Mouse (Mus musculus): Measurements from ENCODE around the gene Shroom3.

Gene Shroom3

DNA sequence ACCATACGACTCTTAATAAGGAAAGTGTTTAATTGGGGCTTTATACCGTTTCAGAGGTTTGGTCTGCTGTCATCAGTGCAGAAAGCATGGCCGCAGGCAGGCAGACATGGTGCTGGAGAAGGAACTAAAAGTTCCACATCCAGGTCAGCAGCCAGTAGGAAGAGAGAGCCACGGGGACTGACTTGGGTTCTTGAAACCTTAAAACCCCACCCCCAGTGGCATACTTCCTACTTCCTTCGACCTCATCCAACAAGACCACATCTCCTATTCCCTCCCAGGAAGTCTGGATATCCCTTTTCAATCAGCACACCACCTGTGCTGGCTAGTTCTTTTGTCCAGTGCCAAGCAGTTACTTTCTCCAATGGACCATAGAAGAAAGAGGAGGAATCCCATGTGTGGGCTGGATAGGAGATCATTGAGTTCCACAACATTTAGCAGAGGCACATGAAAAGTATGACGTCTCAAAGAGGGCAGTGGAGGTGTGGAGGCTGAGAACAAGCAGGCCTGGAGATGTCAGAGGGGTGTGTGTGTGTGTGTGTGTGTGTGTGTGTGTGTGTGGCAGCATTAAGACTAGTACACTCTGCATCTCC, 76.0 kb downstream of the Shroom3 start:
- no peak for DNase-seq

DNA sequence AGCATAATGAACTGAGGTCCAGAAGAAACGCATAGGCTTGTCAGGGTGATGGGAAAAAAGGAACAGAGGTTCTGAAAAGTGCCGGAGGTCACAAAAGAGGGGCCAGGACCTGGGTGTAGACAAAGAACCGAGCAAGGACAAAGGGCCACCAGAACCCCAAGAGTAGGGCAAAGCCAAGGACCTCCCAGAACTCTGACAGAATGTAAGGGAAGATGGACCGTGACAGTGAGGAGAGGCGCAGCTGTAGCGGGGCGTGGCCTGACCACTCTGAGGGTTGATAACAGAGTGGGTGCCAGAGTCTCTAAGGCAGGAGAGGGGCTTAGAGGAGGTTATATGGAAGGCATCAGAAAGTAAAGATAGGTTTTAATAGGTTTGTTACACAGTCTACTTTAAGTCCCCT, 77.3 kb downstream of the Shroom3 start:
- no peak for DNase-seq

DNA sequence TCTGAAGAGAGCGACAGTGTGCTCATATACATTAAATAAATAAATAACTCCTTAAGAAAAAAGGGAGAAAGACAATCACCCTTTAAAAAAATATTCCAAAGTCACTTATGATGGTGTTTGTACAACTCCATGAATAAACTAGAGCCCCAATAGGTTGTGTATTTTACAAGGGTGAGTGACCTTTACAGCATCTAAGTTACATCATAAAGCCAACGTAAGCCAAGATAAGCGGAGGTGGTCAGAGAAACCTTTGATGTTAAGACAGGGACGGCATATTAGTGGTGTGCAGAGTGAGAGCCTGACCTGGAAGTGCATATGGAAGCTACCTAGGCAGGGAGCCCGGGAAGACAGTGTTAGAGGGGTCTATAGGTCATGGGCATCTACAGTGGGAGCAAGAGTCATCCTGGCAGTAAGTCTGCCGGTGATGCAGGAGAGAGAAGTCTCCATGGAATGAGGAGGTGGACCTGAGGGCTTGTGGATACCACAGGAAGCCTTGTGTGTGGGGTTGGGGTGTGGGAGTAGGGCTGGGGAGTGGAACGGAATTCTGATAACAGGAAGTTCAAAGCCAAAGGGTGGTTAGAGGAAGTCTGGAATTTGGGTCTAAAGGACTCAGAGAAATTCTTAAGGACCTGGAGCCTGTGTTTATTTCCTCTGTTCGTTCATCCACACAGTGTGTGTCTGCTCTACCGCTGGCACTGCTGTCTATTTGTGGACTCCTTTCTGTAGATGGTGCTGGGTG, 78.5 kb downstream of the Shroom3 start:
- no peak for DNase-seq

DNA sequence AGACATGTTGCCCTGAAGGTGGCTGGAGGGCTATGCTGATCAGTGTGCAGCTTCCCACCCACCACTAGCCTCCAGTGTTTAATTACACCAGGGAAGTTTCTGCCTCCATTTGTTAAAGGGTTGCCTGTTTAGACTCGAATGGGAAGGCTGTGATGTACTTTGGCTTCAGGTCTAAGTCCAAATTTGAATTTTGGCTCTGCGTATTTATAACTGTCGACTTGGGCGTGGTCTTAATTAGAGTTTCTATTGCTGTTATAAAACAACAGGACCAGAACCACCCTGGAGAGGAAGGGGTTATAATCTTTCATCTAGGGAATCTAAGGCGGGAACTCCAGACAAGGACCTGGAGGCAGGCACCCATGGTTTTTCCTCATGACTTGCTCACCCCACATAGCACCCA, 79.2 kb downstream of the Shroom3 start:
- no peak for DNase-seq

DNA sequence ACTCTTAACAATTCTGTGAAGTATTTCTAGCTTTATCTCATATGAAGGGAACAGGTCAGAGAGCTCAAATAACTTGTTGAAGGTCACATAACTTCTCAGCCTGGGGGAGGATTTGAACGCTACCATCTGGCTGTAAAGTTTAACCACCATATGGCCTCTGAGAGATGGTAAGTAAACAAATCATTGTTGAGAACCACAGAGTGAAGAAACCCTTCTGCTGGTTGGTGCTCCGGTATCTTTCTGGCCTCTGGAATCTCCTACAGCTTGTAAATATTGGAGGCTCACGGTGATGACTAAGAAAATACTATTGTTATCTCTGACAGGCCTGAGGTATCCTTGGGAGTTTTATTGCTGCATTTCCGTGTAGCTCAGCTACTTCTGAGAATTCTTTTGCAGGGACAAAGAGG, 80.3 kb downstream of the Shroom3 start:
- no peak for DNase-seq

DNA sequence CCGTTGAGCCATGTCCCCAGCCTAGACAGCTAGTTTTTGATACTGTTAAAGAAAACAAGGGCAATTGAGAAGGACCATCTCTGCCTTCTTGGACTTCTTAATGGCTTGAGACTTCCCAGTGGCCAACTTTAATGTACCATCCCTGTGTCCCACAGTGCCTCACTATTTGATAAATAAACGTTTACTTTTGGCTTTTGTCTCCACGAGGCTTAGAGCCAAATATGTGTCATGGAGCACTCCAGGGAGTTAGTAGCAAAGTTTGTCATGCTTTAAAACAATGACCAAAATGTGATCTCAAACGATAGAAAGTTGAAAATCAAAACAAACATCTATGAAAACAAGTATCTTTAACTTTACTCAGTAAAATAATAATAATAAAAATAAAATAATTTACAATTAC, 83.1 kb downstream of the Shroom3 start:
- DNase-seq: no peak

DNA sequence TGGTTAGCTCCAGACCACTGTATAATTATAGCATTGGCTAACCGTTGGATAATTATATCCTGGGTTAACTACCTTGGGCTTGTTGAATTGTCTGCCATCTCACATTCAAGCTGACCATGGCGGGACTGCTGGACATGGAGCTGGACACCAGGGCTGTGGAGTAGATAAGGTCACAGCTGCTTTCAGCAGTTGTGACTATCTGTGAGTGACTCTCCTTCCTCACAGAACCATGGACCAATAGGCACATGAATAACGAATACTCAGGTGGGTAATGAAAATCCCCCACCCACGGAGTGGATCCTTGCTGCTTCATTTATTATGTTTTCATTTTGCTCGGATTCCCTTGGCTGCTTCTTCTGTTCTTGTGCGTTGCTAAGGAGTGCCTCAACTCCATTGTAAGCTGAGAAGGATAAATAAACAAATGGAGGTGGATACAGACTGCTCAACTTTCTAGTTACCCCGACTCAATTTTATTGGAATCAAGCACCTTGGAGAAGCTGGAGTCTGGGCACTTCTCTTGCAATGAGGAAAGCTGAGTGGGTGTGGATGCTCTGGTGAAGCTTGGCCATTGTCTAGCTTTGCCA, 84.1 kb downstream of the Shroom3 start:
- DNase-seq: no peak

DNA sequence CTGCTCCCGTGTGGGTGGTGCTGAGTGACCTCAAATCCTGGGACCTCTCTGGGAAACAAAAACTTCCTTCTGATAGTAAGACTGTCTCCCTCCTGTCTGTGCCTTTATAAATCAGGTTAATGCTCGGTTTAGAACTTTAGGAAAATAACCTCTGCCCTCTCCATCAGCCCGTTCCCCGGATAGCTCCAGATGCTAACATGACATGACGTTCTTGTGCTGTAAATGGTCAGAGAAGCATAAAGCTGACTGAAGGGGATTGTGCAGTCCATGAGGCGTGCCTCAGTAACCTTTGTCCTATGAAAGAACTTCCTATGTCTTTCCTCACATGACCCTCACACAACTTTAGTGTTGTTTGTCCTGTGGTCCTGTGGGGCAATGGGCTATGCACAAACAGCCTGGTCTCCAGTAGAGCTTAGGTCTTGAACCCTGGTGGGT, 84.6 kb downstream of the Shroom3 start:
- no peak for DNase-seq

DNA sequence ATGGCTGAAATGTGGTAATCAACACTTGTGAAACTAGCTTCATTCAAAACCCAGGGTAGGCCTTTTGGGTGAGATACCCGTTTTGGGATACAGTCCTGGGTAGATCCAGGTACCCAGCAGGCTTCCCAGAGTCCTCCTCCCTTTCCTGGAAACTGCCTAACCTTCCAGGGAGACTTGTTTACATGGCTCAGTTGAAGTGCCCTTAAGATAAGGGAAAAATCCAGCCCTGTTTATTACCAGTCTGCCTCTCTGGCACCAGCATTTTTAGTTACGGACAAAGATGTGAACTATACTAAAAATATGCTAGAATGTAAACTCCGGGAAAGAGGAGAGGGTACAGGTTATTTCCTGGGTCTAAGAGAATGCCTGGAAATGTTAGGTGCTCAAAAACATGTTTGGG, 90.6 kb downstream of the Shroom3 start:
- no peak for DNase-seq

DNA sequence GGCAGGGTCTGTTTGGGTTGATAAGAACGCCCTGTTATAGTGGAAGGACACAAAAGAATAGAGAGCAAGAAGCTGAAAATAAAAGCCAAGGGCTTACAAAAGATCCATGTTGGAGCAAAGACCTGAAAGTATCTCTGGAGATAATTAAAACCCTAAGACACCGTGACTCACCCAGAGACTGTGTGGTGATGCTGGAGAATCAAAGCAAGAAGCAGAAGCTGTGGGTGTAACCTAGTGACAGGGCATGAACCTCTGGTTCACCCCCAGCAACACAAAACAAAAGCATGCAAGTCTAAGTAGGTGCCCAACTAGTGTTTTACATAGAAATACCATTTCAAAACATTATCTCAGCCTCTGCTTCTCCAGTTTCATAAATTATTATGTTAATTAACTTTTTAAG, 91.2 kb downstream of the Shroom3 start:
- DNase-seq: no peak

DNA sequence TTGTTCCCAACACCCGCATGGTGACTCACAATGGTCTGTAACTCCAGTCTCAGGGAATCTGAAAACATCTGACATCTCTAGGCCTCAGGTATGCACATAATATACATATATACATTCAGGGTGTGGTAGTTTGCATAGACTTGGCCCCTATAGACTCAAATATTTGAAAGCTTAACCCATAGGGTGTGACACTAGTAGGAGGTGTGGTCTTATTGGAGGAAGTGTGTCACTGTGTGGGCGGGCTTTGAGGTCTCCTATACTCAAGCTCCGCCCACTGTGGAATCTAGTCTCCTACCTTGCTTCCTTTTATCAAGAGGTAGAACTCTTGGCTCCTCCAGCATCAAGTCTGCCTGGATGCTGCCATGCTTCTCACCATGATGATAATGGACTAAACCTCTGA, 91.7 kb downstream of the Shroom3 start:
- no peak for DNase-seq

DNA sequence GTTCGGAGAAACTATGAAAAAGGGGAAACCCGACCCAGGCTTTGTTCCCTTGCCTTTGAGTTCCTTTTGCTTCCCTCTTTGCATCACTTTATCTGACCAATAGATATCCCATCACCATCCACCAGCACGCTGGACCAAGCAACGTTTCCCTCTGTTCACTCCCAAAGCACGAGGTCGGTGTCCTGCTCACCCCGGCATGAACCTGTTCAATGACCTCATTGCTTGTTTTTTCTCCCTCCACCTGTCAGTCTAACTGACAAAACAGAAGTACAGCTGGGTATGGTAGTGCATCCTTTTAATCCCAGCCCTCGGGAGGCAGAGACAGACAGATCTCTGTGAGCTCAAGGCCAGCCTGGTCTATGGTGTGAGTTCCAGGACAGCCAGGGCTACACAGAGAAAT, 95.2 kb downstream of the Shroom3 start:
- DNase-seq: no peak

DNA sequence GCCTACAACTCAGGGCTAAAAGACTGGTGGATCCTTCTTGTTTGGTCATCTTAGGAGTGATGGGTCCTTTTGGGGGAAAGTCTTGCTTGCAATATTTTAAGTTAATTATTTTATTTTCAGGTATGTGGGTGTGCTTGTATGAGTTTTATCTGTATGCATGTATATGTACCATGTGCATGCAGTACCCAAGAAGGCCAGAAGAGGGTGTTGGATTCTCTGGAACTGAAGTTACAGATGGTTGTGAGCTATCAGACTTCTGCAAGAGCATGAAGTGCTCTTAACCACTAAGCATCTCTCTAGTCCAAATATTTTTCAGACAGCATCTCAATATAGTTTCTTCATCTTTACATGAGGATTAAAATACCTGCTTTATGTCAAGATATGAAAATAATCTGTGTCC, 97.8 kb downstream of the Shroom3 start:
- no peak for DNase-seq

DNA sequence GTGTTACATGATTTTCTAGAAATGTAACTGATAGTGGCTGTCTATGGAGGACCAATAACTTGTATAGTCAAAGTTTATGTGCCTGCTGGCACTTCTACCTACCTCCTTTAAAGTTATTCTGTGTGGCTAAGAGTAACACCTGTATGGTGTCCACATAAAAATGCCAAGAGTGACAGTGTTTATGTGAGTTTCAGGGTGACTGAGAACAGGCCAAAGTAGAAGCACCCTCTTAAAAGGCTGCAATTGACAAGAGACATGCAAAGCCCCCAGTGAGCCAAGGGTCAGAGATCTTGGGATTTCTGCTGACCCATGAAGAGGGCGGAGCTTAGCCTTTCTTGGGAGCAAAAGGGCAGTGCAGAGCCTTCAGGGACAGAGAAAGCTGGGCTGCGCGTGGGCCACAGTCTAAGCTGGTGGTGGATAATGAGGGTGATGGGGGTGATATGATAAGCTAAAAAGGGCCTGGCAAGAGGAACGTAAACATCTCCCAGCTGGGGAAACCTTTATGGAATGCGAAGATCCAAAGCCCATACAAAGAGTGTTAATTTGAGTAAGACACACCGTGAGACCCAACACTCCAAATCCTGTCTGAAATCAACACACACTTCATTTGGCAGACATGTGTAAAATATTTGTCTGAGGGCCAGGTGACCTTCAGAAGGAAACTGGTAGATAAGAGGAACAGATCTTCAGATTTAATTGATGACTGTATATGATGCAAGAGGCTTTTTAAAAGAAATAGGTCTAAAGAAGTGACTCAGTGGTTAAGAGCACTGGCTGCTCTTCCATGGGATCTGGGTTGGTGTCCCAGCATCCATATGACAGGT, 101.0 kb downstream of the Shroom3 start:
- no peak for DNase-seq

DNA sequence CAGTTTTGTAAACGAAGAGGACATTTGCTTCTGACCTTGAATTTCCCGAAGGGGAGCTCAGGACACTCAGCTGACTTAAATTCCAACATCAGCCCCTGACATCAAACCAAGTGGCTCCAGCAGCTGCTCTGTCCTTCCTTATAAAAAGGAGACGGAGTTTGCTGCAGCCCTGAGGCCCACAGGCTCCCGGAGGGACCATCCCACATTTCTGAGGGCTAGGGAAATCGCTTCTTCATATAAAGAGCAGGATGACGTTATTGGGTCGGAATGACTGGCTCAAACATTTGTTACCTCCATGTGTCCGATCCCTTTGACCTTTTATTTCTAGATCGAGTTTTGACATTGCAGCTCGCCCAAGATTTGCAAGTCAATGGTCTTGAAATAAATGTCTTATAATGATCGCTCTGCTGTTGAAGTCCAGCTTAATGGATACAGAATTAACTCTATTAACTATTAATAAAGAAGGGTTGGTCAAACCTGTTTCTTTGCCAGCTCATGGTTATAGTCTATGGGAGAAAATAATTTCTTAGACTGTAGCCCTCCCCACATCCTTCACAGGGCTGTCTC, 102.7 kb downstream of the Shroom3 start:
- DNase-seq: no peak

DNA sequence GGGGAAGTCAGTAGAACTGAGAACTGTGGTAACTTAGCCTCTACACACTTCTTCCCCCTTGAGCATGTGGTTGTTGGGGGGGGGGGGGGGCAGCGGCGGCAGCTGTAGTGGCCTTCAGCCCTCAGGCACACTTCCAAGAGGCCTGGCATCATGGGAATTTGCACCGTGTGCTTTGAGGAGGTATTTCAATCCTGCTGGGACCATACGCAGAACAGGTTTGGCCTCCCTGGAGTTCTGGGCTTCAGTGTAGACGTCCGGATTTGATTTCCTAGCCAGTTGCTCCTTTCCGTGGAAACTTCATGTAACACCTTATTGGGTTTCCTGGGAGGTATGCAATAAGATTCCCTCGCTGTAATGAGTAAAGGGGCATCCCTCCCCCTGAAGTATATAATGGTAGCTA, 105.8 kb downstream of the Shroom3 start:
- DNase-seq: no peak

DNA sequence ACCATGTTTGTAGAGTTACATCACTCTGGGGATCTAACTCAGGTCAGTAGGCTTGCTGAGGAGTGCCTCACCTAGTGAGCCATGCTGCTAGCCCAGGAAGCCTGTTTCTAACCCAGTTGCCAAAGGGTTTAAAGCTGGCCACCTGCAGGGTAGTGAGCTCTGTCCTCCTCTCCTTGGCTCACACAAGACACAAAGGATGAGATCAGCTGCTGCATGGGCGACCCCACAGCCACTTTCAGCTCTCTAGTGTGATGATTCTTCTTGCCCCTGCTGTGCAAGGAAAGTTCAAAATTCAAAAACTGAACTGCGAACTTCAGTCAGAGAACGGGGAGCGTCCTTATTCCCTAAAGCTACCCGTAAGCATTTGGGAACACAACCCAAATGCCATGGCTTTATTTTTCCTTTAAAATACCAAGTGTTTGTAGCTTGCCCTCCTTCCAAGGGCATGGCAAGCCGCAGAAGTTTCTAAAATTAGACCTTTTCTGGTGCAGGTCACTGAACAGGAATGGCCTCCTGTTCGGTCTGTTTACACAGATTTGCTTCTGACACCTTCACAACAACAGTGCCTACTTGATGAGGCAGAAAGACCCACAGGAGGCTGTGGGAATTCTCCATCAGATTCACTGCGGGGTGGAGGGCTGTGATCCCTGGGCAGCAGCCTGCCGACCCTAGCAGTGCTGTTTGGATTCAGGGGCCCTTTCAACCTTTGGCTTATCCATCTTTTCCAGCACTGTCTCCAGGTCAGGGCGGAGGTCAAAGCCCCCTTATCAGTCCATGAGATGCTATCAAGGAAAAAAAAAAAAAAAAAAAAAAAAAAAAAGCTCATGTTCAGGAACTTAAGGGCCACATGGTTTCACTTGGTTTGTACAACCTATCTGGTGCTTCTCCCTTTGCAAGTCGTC, 113.1 kb downstream of the Shroom3 start:
- no peak for DNase-seq

DNA sequence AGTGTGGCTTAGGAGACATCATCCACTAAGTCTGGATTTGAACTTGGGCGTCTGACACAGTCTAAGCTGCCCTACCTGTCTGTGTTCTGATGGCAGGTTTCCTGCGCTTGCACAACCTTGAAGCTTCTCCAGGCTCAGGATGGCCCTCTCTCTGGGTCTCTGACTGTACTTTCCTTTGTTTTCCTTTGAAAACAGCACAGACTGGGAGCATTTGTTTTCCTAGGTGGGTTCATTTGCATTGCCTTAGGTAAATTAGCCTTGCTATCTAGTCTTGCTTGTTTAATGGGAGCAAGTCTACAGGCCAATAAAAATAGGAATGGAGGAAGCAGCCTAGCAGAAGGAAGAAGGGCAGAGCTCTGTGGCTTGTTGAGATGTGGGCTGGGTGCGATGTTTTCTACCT, 114.7 kb downstream of the Shroom3 start:
- DNase-seq: no peak

DNA sequence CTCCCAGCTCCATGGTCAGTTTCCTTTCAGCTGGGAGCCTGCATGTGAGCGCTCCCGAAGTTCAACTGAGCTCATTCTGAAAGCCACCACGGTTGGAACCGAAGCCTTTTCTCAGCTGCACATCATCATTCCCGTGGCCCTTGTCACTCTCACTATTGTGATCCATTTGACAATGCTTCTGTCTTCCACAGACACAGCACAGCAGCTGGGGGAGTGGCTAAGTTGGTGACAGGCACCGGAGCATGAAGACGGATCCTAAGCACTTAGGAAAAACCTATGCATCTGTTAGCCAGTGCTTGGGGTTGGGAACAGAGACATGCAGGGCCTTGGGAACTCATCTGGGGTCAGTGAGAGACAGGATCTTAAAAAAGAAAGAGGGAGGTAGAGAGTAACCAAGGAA, 121.1 kb downstream of the Shroom3 start:
- DNase-seq: no peak

DNA sequence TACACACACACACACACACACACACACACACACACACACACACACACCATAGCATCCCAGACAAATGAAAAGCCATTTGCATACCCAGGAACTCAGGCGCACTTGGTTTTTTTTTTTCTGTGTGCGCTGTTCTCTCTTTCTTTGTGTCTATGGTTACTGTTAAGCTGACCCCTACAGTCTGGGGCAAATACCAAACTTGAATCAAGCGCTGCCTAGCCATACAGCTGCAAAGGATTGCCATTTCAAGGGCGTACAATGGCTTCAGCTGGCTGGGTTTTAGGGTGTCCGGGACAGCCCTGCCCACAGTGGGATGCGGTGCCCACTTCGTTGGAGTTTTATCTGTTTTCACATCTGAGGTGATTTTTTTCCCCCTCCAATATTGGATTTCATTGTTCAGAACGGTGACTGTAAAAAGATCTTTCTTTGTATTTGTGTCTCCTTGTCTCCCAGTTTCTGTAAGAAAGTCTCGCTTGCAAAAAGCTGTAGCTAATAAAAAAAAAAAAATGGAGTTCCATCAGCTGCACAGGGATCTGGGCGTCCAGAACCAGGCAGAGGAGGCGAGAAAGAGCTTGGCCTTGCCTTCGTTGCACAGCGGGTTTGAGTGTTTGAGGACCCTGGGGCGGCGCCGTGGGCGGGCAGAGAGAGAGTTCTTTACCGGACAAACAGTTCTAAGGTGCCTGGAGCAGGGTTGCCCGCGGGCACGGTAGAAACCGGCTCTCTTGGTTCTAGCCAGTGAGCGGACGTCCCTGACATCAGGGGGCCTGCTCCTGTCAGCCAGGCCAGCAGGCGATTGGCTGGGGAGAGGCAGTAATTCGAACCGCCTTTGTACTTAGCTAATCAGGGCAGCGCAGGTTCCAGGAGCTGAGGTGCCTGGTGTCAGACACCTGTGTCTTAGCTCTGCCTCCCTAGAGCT, 125.5 kb downstream of the Shroom3 start:
- no peak for DNase-seq

DNA sequence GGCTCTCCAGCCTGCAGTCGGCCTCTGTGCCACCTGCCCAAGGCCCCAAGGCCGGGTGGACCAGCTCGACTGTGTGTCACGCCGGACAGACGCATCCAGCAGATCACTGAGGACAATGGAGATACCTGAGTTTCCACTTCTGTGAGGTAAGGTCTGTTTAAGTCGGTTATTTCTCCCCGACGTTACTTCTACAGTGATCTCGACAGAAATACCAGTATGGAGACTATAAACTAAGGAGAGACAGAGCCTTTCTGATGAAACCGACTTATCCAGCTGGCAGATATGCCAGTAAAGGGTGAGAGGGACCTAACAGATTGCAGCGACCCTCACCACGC, 126.1 kb downstream of the Shroom3 start:
- DNase-seq: no peak

Measured in B cell, adult 2 months (primary cell).